Mouse (Mus musculus) small intestine, adult 2 months (tissue): ENCODE data around the gene Tbc1d5. TPM values are rescaled to one million over a fixed set of nuclear protein-coding genes. Genes with fewer than 3 reads are reported as not detected.

Source experiments
- H3K27ac ChIP-seq: fragments of 200-500 bp; 2 replicates; pipeline ENCODE4 v1.5.1; 2012; ENCODE audit warnings: low read depth, low read length, control low read depth, inconsistent platforms; ENCODE audit not compliant: insufficient read depth
- H3K27me3 ChIP-seq: fragments of 200-500 bp; 2 replicates; pipeline ENCODE4 v1.6.1; 2012; ENCODE audit warnings: mild to moderate bottlenecking, moderate library complexity, low read length, inconsistent platforms; ENCODE audit not compliant: control insufficient read depth, insufficient read depth
- H3K36me3 ChIP-seq: fragments of 200-500 bp; 2 replicates; pipeline ENCODE4 v1.6.1; 2012; ENCODE audit warnings: mild to moderate bottlenecking, low read length, control low read depth, inconsistent platforms; ENCODE audit not compliant: control insufficient read depth, insufficient read depth
- H3K4me1 ChIP-seq: fragments of 200-500 bp; 2 replicates; pipeline ENCODE4 v1.6.1; 2012; ENCODE audit warnings: low read length, inconsistent platforms, mixed read lengths; ENCODE audit not compliant: control insufficient read depth, insufficient read depth, insufficient read length
- H3K4me3 ChIP-seq: fragments of 200-500 bp; 2 replicates; pipeline ENCODE4 v1.5.1; 2012; ENCODE audit warnings: low read depth, mild to moderate bottlenecking, control low read depth, inconsistent platforms, low read length, moderate library complexity
- CTCF ChIP-seq: fragments of 200-500 bp; IDR thresholded peaks from 2 replicates; pipeline ENCODE4 v1.5.1; 2012; ENCODE audit warnings: low read depth, mild to moderate bottlenecking, control low read depth, inconsistent platforms, low read length, moderate library complexity, mixed read lengths; ENCODE audit not compliant: insufficient replicate concordance, insufficient read length; ENCODE audit errors: extremely low read depth
- POLR2A ChIP-seq: fragments of 200-500 bp; IDR thresholded peaks from 2 replicates; pipeline ENCODE4 v1.6.1; 2012; ENCODE audit warnings: low read depth, mild to moderate bottlenecking, control low read depth, inconsistent platforms, low read length, moderate library complexity
- WGBS: fragments of 180-500 bp; shearing (Covaris S2); methylation state at CpG from one replicate; pipeline ENCODE4 v1.1.7; 2018; 5-methylcytosine and 5-hydroxymethylcytosine counted together
- polyA plus RNA-seq: library from polyadenylated mRNA; depleted of rRNA; stranded (reverse); fragments of >200 nt; gene quantifications from 2 replicates; pipeline ENCODE4 v1.2.3, GENCODE M21; 2012

The Tbc1d5 gene
- polyA plus RNA-seq, 1 experiment: 6.1 TPM

DNA sequence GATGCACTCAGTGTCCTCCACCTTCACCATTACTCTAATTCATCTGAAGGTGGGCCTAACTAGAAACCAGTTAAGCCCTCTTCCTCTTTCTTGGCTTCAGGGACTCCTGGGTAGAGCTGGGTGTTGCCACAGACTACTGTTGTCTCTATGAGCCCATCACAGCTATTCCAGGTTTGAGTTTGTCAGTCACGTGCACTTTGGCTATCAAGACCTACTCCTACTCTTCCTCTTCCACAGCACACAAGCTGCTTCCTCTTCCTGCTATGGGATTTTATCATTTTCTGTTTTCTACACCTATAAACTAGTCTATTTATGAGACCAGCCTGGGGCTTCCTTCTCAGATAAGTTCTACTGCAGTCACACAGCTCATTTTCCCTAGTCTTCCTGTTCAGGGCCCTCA is 314.4 kb downstream of the Tbc1d5 start:
- WGBS: 62% methylated on average over 1 of the region's 1 CpGs
- H3K4me1 ChIP-seq: no peaks in the 10 kb centered on the region
- no peak overlapping the region for H3K4me3 ChIP-seq
- no peak for TF ChIP-seq POLR2A
- no peak for TF ChIP-seq CTCF
- peaks cover 3% of the 10 kb centered on the region; the same call in 1 of the 2 replicates for H3K36me3 ChIP-seq
- no peak overlapping the region for H3K27ac ChIP-seq
- no peaks in the 10 kb centered on the region for H3K27me3 ChIP-seq

GRCm38 (mm10) chr17:50853220-50853619 is 325.9 kb downstream of the Tbc1d5 start:
- WGBS: 28% methylated on average over 3 of the region's 3 CpGs

GRCm38 (mm10) chr17:50851382-50851781 is 327.8 kb downstream of the Tbc1d5 start:
- Histone ChIP-seq H3K27ac (no peak overlapping the region), H3K27me3 (no peaks in the 10 kb centered on the region), H3K4me3 (no peak overlapping the region), H3K36me3 (0 out of 2 replicates have a peak, but pooled peaks cover 2% of the 10 kb centered on the region), H3K4me1 (no peaks in the 10 kb centered on the region)
- no peak for TF ChIP-seq POLR2A
- TF ChIP-seq CTCF: no peak
- WGBS: 91% methylated on average over 1 of the region's 1 CpGs

More at GRCm38 (mm10) chr17:50853220-50853619, 325.9 kb downstream of the Tbc1d5 start:
- no peak for TF ChIP-seq POLR2A
- no peak for TF ChIP-seq CTCF
- Histone ChIP-seq H3K4me3 (no peak overlapping the region), H3K27me3 (no peaks in the 10 kb centered on the region), H3K36me3 (0 out of 2 replicates have a peak, but pooled peaks cover 2% of the 10 kb centered on the region), H3K4me1 (no peaks in the 10 kb centered on the region), H3K27ac (no peak overlapping the region)

GRCm38 (mm10) chr17:50814089-50814488 is 365.1 kb downstream of the Tbc1d5 start:
- 43% methylated on average over 1 of the region's 1 CpGs for WGBS
- Histone ChIP-seq H3K4me3 (no peak overlapping the region), H3K4me1 (no peaks in the 10 kb centered on the region), H3K36me3 (peaks cover 1% of the 10 kb centered on the region; the same call in 1 of the 2 replicates), H3K27ac (no peak overlapping the region), H3K27me3 (no peaks in the 10 kb centered on the region)
- TF ChIP-seq CTCF (no peak), POLR2A (no peak)

DNA sequence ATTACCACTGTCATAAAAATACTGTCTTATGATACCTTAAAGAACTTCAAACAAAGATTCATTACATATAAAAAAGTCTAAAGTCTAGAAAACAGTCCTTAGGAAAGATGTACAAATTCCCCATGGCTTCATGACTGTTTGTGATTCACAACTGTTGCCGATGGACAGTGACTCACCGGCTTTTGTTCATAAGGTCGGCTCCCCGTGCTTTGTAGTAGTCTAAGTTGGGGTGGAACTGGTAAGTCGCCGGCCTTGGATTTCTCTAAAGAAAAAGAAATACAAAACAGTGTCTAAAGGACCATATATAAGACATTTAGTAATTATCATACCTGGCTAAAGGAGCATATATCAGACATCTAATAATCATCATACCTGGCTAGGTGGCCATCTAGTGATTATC is 365.6 kb downstream of the Tbc1d5 start:
- TF ChIP-seq CTCF (no peak), POLR2A (no peak)
- WGBS: 91% methylated on average over 6 of the region's 6 CpGs
- no peaks in the 10 kb centered on the region for H3K27me3 ChIP-seq
- H3K27ac ChIP-seq: no peak overlapping the region
- no peaks in the 10 kb centered on the region for H3K4me1 ChIP-seq
- no peak overlapping the region for H3K4me3 ChIP-seq
- peaks cover 1% of the 10 kb centered on the region; the same call in 1 of the 2 replicates for H3K36me3 ChIP-seq

DNA sequence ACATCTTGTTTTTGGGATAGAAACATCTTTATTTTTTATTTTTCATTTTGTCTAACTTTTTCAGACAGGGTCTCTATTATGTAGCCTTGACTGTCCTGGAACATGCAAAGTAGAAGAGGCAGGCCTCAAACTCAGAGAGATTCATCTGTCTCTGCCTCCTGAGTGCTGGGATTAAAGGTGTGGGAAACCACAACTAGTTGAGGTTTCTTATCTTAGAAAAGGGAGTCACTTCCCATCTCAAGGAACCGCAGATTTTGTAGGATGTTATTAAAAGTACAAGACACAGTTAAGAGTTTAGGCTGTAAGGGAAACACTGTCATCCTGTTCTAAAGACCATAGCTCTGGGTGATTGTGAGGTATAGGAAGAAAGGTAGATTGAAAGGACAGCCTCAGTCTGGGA is 373.5 kb downstream of the Tbc1d5 start:
- no peaks in the 10 kb centered on the region for H3K36me3 ChIP-seq
- no peak overlapping the region for H3K27ac ChIP-seq
- TF ChIP-seq POLR2A: no peak
- no peak for TF ChIP-seq CTCF
- WGBS: 77% methylated on average over 1 of the region's 1 CpGs
- no peaks in the 10 kb centered on the region for H3K4me1 ChIP-seq
- no peaks in the 10 kb centered on the region for H3K27me3 ChIP-seq
- no peak overlapping the region for H3K4me3 ChIP-seq

GRCm38 (mm10) chr17:50803234-50803633 is 375.9 kb downstream of the Tbc1d5 start:
- H3K27me3 ChIP-seq: no peaks in the 10 kb centered on the region
- TF ChIP-seq CTCF: no peak
- no peak for TF ChIP-seq POLR2A
- 82% methylated on average over 6 of the region's 6 CpGs for WGBS

More at GRCm38 (mm10) chr17:50803234-50803633, 375.9 kb downstream of the Tbc1d5 start:
- Histone ChIP-seq H3K36me3 (no peaks in the 10 kb centered on the region), H3K27ac (no peak overlapping the region), H3K4me3 (no peak overlapping the region), H3K4me1 (no peaks in the 10 kb centered on the region)
